Mouse (Mus musculus): ENCODE measurements at regions not wholly inside any gene's neighbourhood (a gene's known extent, or its start where the extent isn't known, plus 50 kb on each side); places are given as distances from the start of the nearest gene placed in this dataset.
"Not testable (repeated sequence)": the region's sequence is repeated elsewhere in the genome, so short reads cannot be mapped to it uniquely, and the experiment has no call there.

DNA sequence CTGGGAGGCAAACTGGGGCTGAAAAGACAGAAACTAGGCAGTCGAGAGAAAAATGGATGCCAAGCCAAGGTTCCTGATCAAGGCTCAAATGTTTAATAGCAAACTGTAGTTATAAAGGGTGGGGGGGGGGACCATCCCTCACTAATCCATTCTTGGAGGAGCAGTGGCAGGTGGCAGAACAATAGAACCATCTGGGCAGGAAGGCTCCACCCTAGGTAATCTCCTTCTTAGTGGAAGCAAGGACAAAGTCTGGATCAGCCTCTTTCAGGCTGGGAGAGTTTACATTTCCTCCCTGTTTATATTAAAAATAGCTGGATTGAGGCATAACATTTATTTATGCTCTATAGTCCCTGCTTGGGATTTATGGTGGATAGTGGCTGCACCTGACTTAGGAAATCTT lies 180.8 kb downstream of the Cdh9 start:
- Histone ChIP-seq H3K27me3 (ENCODE audit: insufficient read depth, low read length) (no peaks in the 10 kb centered on the region), H3K9me3 (ENCODE audit: low read length) (no peaks in the 10 kb centered on the region), H3K9ac (replicated peaks; ENCODE audit: low read length, poor library complexity, severe bottlenecking) (no peak overlapping the region), H3K4me3 (ENCODE audit: low read depth, low read length) (no peak overlapping the region), H3K4me2 (ENCODE audit: low read depth, low read length, poor library complexity, severe bottlenecking) (no peak overlapping the region), H3K27ac (ENCODE audit: low read depth, low read length) (no peak overlapping the region), H3K4me1 (ENCODE audit: insufficient read depth, low read length) (no peaks in the 10 kb centered on the region), H3K36me3 (ENCODE audit: insufficient read depth, low read length) (no peaks in the 10 kb centered on the region)
- DNase-seq (ENCODE audit: low spot score): no peak
- 48% methylated on average over 1 of the region's 1 CpGs for WGBS
- TF ChIP-seq CTCF (IDR thresholded peaks at IDR 0.05): no peak
- ATAC-seq (ENCODE audit: low FRiP score): no peak

DNA sequence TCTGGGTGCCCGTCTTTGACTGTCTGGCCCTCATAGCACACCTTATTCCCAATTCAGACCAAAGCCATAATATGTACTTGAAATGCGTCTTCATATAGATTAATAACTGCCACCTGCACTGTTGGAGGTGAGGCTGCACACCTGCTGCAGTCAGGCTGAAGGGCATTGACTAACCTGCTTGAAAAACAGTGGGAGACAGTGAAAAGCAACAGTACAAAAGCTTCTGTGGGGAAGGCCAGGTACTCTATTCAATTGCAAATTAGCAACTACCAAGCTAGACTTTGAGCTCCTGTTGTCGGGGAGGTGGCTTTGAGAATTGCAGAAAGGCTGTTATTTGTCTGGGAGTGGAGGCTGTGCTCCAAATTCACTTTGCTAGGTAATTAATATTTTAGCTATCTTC lies 181.4 kb downstream of the Cdh9 start:
- not testable (repeated sequence) for H3K4me3 ChIP-seq (ENCODE audit: low read depth, low read length); ATAC-seq (ENCODE audit: low FRiP score); H3K27me3 ChIP-seq (ENCODE audit: insufficient read depth, low read length); DNase-seq (ENCODE audit: low spot score); H3K27ac ChIP-seq (ENCODE audit: low read depth, low read length); H3K9me3 ChIP-seq (ENCODE audit: low read length); H3K4me2 ChIP-seq (ENCODE audit: low read depth, low read length, poor library complexity, severe bottlenecking); H3K4me1 ChIP-seq (ENCODE audit: insufficient read depth, low read length); H3K9ac ChIP-seq (replicated peaks; ENCODE audit: low read length, poor library complexity, severe bottlenecking); H3K36me3 ChIP-seq (ENCODE audit: insufficient read depth, low read length)
- 79% methylated on average over 3 of the region's 3 CpGs for WGBS

DNA sequence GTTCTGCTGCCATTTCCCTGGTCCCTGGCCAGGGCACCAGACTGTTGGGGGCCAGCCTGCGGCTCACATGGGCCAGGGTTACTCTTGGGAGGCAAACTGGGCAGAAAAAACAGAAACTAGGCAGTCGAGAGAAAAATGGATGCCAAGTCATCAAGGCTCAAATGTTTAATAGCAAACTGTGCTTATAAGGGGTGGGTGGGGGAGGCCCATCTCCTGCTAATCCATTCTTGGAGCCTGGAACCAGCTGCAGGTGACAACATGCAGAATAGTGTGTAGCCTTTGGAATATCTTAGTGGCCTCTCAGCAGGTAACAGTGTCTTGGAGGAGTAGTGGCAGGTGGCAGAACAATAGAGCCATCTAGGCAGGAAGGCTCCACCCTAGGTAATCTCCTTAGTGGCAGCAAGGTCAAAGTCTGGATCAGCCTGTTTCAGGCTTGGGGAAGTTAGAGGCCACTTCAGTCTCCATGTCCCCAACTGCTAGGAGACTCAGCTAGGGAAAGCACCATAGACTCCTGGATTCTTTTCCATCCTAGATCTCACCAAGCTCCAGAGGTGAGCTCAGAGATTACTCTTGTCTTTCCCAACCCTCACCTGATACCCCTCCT lies 186.5 kb downstream of the Cdh9 start:
- TF ChIP-seq CTCF (IDR thresholded peaks at IDR 0.05): no peak
- no peak for DNase-seq (ENCODE audit: low spot score)
- Histone ChIP-seq H3K9me3 (ENCODE audit: low read length) (no peaks in the 10 kb centered on the region), H3K27ac (ENCODE audit: low read depth, low read length) (no peak overlapping the region), H3K27me3 (ENCODE audit: insufficient read depth, low read length) (no peaks in the 10 kb centered on the region), H3K4me3 (ENCODE audit: low read depth, low read length) (no peak overlapping the region), H3K4me1 (ENCODE audit: insufficient read depth, low read length) (no peaks in the 10 kb centered on the region), H3K4me2 (ENCODE audit: low read depth, low read length, poor library complexity, severe bottlenecking) (no peak overlapping the region), H3K9ac (replicated peaks; ENCODE audit: low read length, poor library complexity, severe bottlenecking) (no peak overlapping the region), H3K36me3 (ENCODE audit: insufficient read depth, low read length) (no peaks in the 10 kb centered on the region)
- ATAC-seq (ENCODE audit: low FRiP score): no peak
- WGBS: 54% methylated on average over 2 of the region's 2 CpGs

GRCm38 (mm10) chr15:16923246-16923645 lies 194.7 kb downstream of the Cdh9 start:
- H3K27ac ChIP-seq (ENCODE audit: low read depth, low read length): no peak overlapping the region
- ATAC-seq (ENCODE audit: low FRiP score): no peak
- no peaks in the 10 kb centered on the region for H3K4me1 ChIP-seq (ENCODE audit: insufficient read depth, low read length)
- H3K27me3 ChIP-seq (ENCODE audit: insufficient read depth, low read length): no peaks in the 10 kb centered on the region
- H3K9me3 ChIP-seq (ENCODE audit: low read length): no peaks in the 10 kb centered on the region
- no peak for DNase-seq (ENCODE audit: low spot score)
- no peak overlapping the region for H3K4me3 ChIP-seq (ENCODE audit: low read depth, low read length)
- no peak overlapping the region for H3K9ac ChIP-seq (replicated peaks; ENCODE audit: low read length, poor library complexity, severe bottlenecking)
- no peak for TF ChIP-seq CTCF (IDR thresholded peaks at IDR 0.05)
- 52% methylated on average over 1 of the region's 1 CpGs for WGBS
- H3K36me3 ChIP-seq (ENCODE audit: insufficient read depth, low read length): no peaks in the 10 kb centered on the region
- no peak overlapping the region for H3K4me2 ChIP-seq (ENCODE audit: low read depth, low read length, poor library complexity, severe bottlenecking)

DNA sequence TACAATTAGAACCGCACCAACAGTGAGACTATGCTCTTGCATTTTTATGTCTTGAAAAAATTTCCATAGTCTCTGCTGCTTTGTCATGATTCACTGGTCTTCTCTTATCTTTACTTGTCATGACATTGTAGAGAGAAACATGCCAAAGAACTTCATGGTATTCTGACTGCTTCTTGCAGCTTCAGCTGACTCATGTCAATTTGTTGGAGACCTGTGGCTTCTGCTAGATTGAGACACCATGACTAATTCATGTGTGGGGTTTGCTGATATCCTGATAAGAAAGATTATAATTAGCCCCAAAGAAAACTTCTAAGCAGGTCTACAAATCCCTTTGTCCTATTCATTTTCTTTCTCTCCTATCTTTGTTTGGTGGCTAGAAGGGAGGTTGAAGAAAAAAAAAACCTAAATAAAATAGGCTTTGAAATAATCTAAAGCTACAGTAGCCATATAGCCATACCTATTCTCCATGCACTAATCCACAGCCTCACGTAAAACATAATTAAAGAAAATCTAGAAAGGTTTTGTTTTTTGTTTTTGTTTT lies 204.7 kb downstream of the Cdh9 start:
- Histone ChIP-seq H3K27ac (ENCODE audit: low read depth, low read length) (no peak overlapping the region), H3K4me3 (ENCODE audit: low read depth, low read length) (no peak overlapping the region), H3K4me1 (ENCODE audit: insufficient read depth, low read length) (no peaks in the 10 kb centered on the region), H3K4me2 (ENCODE audit: low read depth, low read length, poor library complexity, severe bottlenecking) (no peak overlapping the region), H3K9me3 (ENCODE audit: low read length) (no peaks in the 10 kb centered on the region), H3K9ac (replicated peaks; ENCODE audit: low read length, poor library complexity, severe bottlenecking) (no peak overlapping the region), H3K36me3 (ENCODE audit: insufficient read depth, low read length) (no peaks in the 10 kb centered on the region), H3K27me3 (ENCODE audit: insufficient read depth, low read length) (no peaks in the 10 kb centered on the region)
- 92% methylated on average over 2 of the region's 2 CpGs for WGBS
- DNase-seq (ENCODE audit: low spot score): no peak
- ATAC-seq (ENCODE audit: low FRiP score): no peak
- no peak for TF ChIP-seq CTCF (IDR thresholded peaks at IDR 0.05)

GRCm38 (mm10) chr15:16934438-16934837 lies 205.9 kb downstream of the Cdh9 start:
- DNase-seq (ENCODE audit: low spot score) (no peak), ATAC-seq (ENCODE audit: low FRiP score) (no peak)

DNA sequence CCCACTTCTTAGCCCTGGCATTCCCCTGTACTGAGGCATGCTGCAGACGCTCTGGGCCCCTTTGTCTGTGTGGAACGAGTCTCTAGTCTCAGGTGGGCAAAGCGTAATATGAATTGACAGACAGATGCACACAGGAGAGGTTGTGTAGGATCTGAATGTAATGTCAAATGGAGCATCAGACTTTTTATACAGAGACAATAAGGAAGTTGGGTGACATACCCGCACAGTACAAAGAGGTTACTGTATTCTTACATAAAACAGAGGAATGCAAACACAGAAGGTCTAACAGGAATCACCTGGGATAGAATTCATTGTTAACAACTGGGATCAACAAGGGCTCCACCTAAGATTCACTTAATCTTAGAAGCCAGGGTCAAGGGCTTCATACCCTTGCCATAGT lies 247.3 kb downstream of the Cdh9 start:
- not testable (repeated sequence) for ATAC-seq (ENCODE audit: low FRiP score); H3K4me2 ChIP-seq (ENCODE audit: low read depth, low read length, poor library complexity, severe bottlenecking); H3K4me3 ChIP-seq (ENCODE audit: low read depth, low read length); DNase-seq (ENCODE audit: low spot score); H3K27me3 ChIP-seq (ENCODE audit: insufficient read depth, low read length); H3K9me3 ChIP-seq (ENCODE audit: low read length); H3K4me1 ChIP-seq (ENCODE audit: insufficient read depth, low read length); H3K27ac ChIP-seq (ENCODE audit: low read depth, low read length); H3K9ac ChIP-seq (replicated peaks; ENCODE audit: low read length, poor library complexity, severe bottlenecking); H3K36me3 ChIP-seq (ENCODE audit: insufficient read depth, low read length)
- WGBS: 84% methylated on average over 4 of the region's 4 CpGs

More at GRCm38 (mm10) chr15:16934438-16934837, 205.9 kb downstream of the Cdh9 start:
- Histone ChIP-seq H3K9ac (replicated peaks; ENCODE audit: low read length, poor library complexity, severe bottlenecking) (no peak overlapping the region), H3K4me1 (ENCODE audit: insufficient read depth, low read length) (no peaks in the 10 kb centered on the region), H3K27me3 (ENCODE audit: insufficient read depth, low read length) (no peaks in the 10 kb centered on the region), H3K27ac (ENCODE audit: low read depth, low read length) (no peak overlapping the region), H3K4me2 (ENCODE audit: low read depth, low read length, poor library complexity, severe bottlenecking) (no peak overlapping the region), H3K9me3 (ENCODE audit: low read length) (no peaks in the 10 kb centered on the region), H3K36me3 (ENCODE audit: insufficient read depth, low read length) (no peaks in the 10 kb centered on the region), H3K4me3 (ENCODE audit: low read depth, low read length) (no peak overlapping the region)
- no peak for TF ChIP-seq CTCF (IDR thresholded peaks at IDR 0.05)
- 96% methylated on average over 3 of the region's 3 CpGs for WGBS

Measured in midbrain, postnatal 0 days (tissue).